ENCODE assay signal across 8 mouse cellular contexts in genomic region chr10:80655406-80656129, GRCm38 (mm10). TPM values are rescaled to one million over a fixed set of nuclear protein-coding genes. Genes with fewer than 3 reads are reported as not detected.
DNase-seq lines count a peak whose midpoint lies in the region; ATAC-seq lines count a peak whose summit lies in the region.

No protein-coding gene starts in this region.

- no peaks in the 10 kb centered on the region for H3K27me3 ChIP-seq in kidney, embryonic 15.5 days
- H3K27me3 ChIP-seq in embryonic facial prominence, embryonic 10.5 days (replicated peaks; ENCODE audit: low read depth, poor library complexity, severe bottlenecking), result no peaks in the 10 kb centered on the region
- no peaks in the 10 kb centered on the region for H3K27me3 ChIP-seq in hindbrain, embryonic 14.5 days (ENCODE audit: control insufficient read depth, insufficient read depth, low read length)
- H3K27me3 ChIP-seq in midbrain, embryonic 14.5 days (ENCODE audit: control insufficient read depth, insufficient read depth, low read length), result no peaks in the 10 kb centered on the region

- peak overlapping the region; percentile 91 for H3K4me3 ChIP-seq in kidney, embryonic 15.5 days (replicated peaks)
- peak overlapping the region; percentile 95 for H3K4me3 ChIP-seq in embryonic facial prominence, embryonic 10.5 days
- H3K4me3 ChIP-seq in hindbrain, embryonic 14.5 days (replicated peaks; ENCODE audit: low read length), result peak overlapping the region; percentile 83
- H3K4me3 ChIP-seq in midbrain, embryonic 14.5 days (replicated peaks; ENCODE audit: low read depth, low read length), result peak overlapping the region; percentile 85

- H3K4me1 ChIP-seq in kidney, embryonic 15.5 days, result peaks cover 45% of the 10 kb centered on the region
- peaks cover 41% of the 10 kb centered on the region for H3K4me1 ChIP-seq in embryonic facial prominence, embryonic 10.5 days
- peaks cover 25% of the 10 kb centered on the region for H3K4me1 ChIP-seq in hindbrain, embryonic 14.5 days (replicated peaks; ENCODE audit: control insufficient read depth, insufficient read depth, low read length)
- H3K4me1 ChIP-seq in midbrain, embryonic 14.5 days (ENCODE audit: control insufficient read depth, insufficient read depth, low read length), result peaks cover 20% of the 10 kb centered on the region

- no peak for DNase-seq in kidney, adult 8-10 months
- no peak for DNase-seq in embryonic facial prominence, embryonic 10.5 days (ENCODE audit: low spot score)
- DNase-seq in hindbrain, embryonic 14.5 days (ENCODE audit: low spot score), result no peak
- DNase-seq in midbrain, embryonic 14.5 days, result no peak
- no peak for DNase-seq in left cerebral cortex, adult 9 months (ENCODE audit: low spot score in 2 of 2)
- DNase-seq in spleen, postnatal 4 days (ENCODE audit: low spot score in 2 of 2), result no peak
- no peak for DNase-seq in embryo, embryonic 9.5 days (ENCODE audit: extremely low spot score)

- H3K9me3 ChIP-seq in kidney, embryonic 15.5 days (replicated peaks), result no peaks in the 10 kb centered on the region
- H3K9me3 ChIP-seq in embryonic facial prominence, embryonic 10.5 days, result no peaks in the 10 kb centered on the region
- H3K9me3 ChIP-seq in hindbrain, embryonic 14.5 days (ENCODE audit: control insufficient read depth, low read length), result no peaks in the 10 kb centered on the region
- H3K9me3 ChIP-seq in midbrain, embryonic 14.5 days (ENCODE audit: control insufficient read depth, low read length), result no peaks in the 10 kb centered on the region

- peaks cover 15% of the 10 kb centered on the region; the same call in 1 of the 2 replicates for H3K36me3 ChIP-seq in kidney, embryonic 15.5 days
- H3K36me3 ChIP-seq in embryonic facial prominence, embryonic 10.5 days (replicated peaks), result peaks cover 18% of the 10 kb centered on the region
- no peaks in the 10 kb centered on the region; the same call in 1 of the 2 replicates for H3K36me3 ChIP-seq in hindbrain, embryonic 14.5 days (replicated peaks; ENCODE audit: control insufficient read depth, insufficient read depth)
- 0 out of 2 replicates have a peak, but pooled peaks cover under 1% of the 10 kb centered on the region for H3K36me3 ChIP-seq in midbrain, embryonic 14.5 days (ENCODE audit: control insufficient read depth, insufficient read depth, low read length)

- ATAC-seq in kidney, embryonic 15.5 days (replicated peaks; ENCODE audit: low FRiP score), result peak; percentile 47
- ATAC-seq in hindbrain, embryonic 14.5 days (ENCODE audit: low FRiP score), result peak; percentile 49; the same call in 1 of the 2 replicates
- peak; percentile 48; the same call in 1 of the 2 replicates for ATAC-seq in midbrain, embryonic 14.5 days (ENCODE audit: low FRiP score, low TSS enrichment)

- H3K9ac ChIP-seq in kidney, embryonic 15.5 days, result peak overlapping the region; percentile 98
- H3K9ac ChIP-seq in hindbrain, embryonic 14.5 days, result peak overlapping the region; percentile 94
- peak overlapping the region; percentile 97 for H3K9ac ChIP-seq in midbrain, embryonic 14.5 days (replicated peaks; ENCODE audit: low read length)

- peak overlapping the region; percentile 61 for H3K27ac ChIP-seq in kidney, embryonic 15.5 days
- peak overlapping the region; percentile 96 for H3K27ac ChIP-seq in embryonic facial prominence, embryonic 10.5 days (replicated peaks)
- peak overlapping the region; percentile 88 for H3K27ac ChIP-seq in hindbrain, embryonic 14.5 days
- peak overlapping the region; percentile 88 for H3K27ac ChIP-seq in midbrain, embryonic 14.5 days (replicated peaks; ENCODE audit: low read depth, low read length)

- peak overlapping the region; percentile 82 for H3K4me2 ChIP-seq in kidney, embryonic 15.5 days
- H3K4me2 ChIP-seq in hindbrain, embryonic 14.5 days (replicated peaks), result peak overlapping the region; percentile 72
- peak overlapping the region; percentile 88 for H3K4me2 ChIP-seq in midbrain, embryonic 14.5 days (ENCODE audit: low read length)

- WGBS in kidney, embryonic 15.5 days, result 7% methylated on average over 12 of the region's 12 CpGs
- 5% methylated on average over 12 of the region's 12 CpGs for WGBS in embryonic facial prominence, embryonic 10.5 days
- 4% methylated on average over 12 of the region's 12 CpGs for WGBS in hindbrain, embryonic 14.5 days
- WGBS in midbrain, embryonic 14.5 days, result 6% methylated on average over 12 of the region's 12 CpGs

RNA-seq across cellular contexts. Expression of gene Btbd2, which starts 1.3 kb away (rescaled TPM):
- polyA plus RNA-seq in kidney, embryonic 15.5 days (2015; fragmentation: Nextera tagmentation; extraction: Ambion mirVana), result 78.6 and 83.2 TPM in 2 replicates
- 83.2 and 84.8 TPM in 2 replicates for polyA plus RNA-seq in embryonic facial prominence, embryonic 10.5 days (2016; fragmentation: Nextera tagmentation; extraction: Ambion mirVana)
- 83.2 and 83.7 TPM in 2 replicates for polyA plus RNA-seq in hindbrain, embryonic 14.5 days (2014; fragmentation: Nextera tagmentation; extraction: Ambion mirVana)
- polyA plus RNA-seq in midbrain, embryonic 14.5 days (2014; fragmentation: Nextera tagmentation; extraction: Ambion mirVana), result 80.1 and 88.8 TPM in 2 replicates

RNA-seq across cellular contexts. Expression of gene Mknk2, which starts 22.3 kb away (rescaled TPM):
- 95.3 and 103 TPM in 2 replicates for polyA plus RNA-seq in kidney, embryonic 15.5 days (2015; fragmentation: Nextera tagmentation; extraction: Ambion mirVana)
- polyA plus RNA-seq in embryonic facial prominence, embryonic 10.5 days (2016; fragmentation: Nextera tagmentation; extraction: Ambion mirVana), result 118 and 119 TPM in 2 replicates
- 53.8 and 60.2 TPM in 2 replicates for polyA plus RNA-seq in hindbrain, embryonic 14.5 days (2014; fragmentation: Nextera tagmentation; extraction: Ambion mirVana)
- polyA plus RNA-seq in midbrain, embryonic 14.5 days (2014; fragmentation: Nextera tagmentation; extraction: Ambion mirVana), result 46.7 and 54.2 TPM in 2 replicates

RNA-seq across cellular contexts. Expression of gene Csnk1g2, which starts 32.9 kb away (rescaled TPM):
- 156 and 183 TPM in 2 replicates for polyA plus RNA-seq in kidney, embryonic 15.5 days (2015; fragmentation: Nextera tagmentation; extraction: Ambion mirVana)
- polyA plus RNA-seq in embryonic facial prominence, embryonic 10.5 days (2016; fragmentation: Nextera tagmentation; extraction: Ambion mirVana), result 198 TPM in 2 replicates
- polyA plus RNA-seq in hindbrain, embryonic 14.5 days (2014; fragmentation: Nextera tagmentation; extraction: Ambion mirVana), result 65.4 and 76.4 TPM in 2 replicates
- 74.1 and 98.5 TPM in 2 replicates for polyA plus RNA-seq in midbrain, embryonic 14.5 days (2014; fragmentation: Nextera tagmentation; extraction: Ambion mirVana)

RNA-seq across cellular contexts. Expression of gene Mob3a, which starts 46.2 kb away (rescaled TPM):
- 37.7 and 41.5 TPM in 2 replicates for polyA plus RNA-seq in kidney, embryonic 15.5 days (2015; fragmentation: Nextera tagmentation; extraction: Ambion mirVana)
- polyA plus RNA-seq in embryonic facial prominence, embryonic 10.5 days (2016; fragmentation: Nextera tagmentation; extraction: Ambion mirVana), result 54.4 and 54.7 TPM in 2 replicates
- polyA plus RNA-seq in hindbrain, embryonic 14.5 days (2014; fragmentation: Nextera tagmentation; extraction: Ambion mirVana), result 45.3 and 47.1 TPM in 2 replicates
- polyA plus RNA-seq in midbrain, embryonic 14.5 days (2014; fragmentation: Nextera tagmentation; extraction: Ambion mirVana), result 45.2 and 47.3 TPM in 2 replicates

RNA-seq across cellular contexts. Expression of gene Izumo4, which starts 46.4 kb away (rescaled TPM):
- 22.8 and 26.2 TPM in 2 replicates for polyA plus RNA-seq in kidney, embryonic 15.5 days (2015; fragmentation: Nextera tagmentation; extraction: Ambion mirVana)
- 10.5 and 10.8 TPM in 2 replicates for polyA plus RNA-seq in embryonic facial prominence, embryonic 10.5 days (2016; fragmentation: Nextera tagmentation; extraction: Ambion mirVana)
- polyA plus RNA-seq in hindbrain, embryonic 14.5 days (2014; fragmentation: Nextera tagmentation; extraction: Ambion mirVana), result 20.0 and 20.4 TPM in 2 replicates
- polyA plus RNA-seq in midbrain, embryonic 14.5 days (2014; fragmentation: Nextera tagmentation; extraction: Ambion mirVana), result 22.4 and 25.1 TPM in 2 replicates
